Mouse (Mus musculus) embryonic fibroblast, embryonic 13.5 days (primary cell): ENCODE data around the gene Polr2l.

ENCODE experiments used
- CTCF ChIP-seq: IDR thresholded peaks from 2 replicates; pipeline ENCODE4 v1.5.1; 2011; ENCODE audit warnings: mild to moderate bottlenecking, control low read depth, low read length, moderate library complexity, borderline replicate concordance; ENCODE audit not compliant: insufficient read depth
- POLR2A ChIP-seq: IDR thresholded peaks from 2 replicates; pipeline ENCODE4 v1.6.1; 2011; ENCODE audit warnings: low read depth, mild to moderate bottlenecking, control low read depth, low read length, moderate library complexity

GRCm38 (mm10) chr7:141478270-141478748 lies 3.4 kb upstream of the Polr2l start:
- no peak for TF ChIP-seq CTCF
- no peak for TF ChIP-seq POLR2A
